13 mouse cellular contexts compared by ENCODE assay signal in the genomic region with DNA sequence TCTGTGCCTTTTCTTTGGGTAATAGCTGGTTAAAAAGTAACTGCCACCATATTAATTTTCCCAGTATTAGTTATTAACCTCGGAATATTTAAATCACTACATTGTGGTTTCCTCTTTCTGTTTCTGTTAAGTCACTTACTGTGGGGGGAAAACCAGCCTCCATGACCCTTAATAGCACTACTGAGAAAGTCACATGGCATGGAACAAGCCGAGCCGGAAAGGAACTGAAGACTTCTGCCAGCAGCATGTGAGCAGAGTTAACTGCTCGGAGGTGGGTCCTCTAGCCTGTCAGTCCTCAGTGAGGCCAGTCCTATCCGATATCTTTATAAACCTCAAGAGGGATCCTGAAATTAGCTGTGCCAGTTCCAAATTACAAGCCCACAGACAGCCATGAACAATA.
A peak's percentile ranks its signal among the peaks of the same experiment; 100 is the strongest.
DNase-seq lines count a peak whose midpoint lies in the region; ATAC-seq and TF ChIP-seq lines count a peak whose summit lies in the region.
"Had no signal": no experiment of that assay in that cellular context is flagged by ENCODE, and none has a peak within 500 bp of the region (broad histone marks: within the 10 kb centered on the region; RNA-seq: fewer than 3 reads in every experiment).

No protein-coding gene starts in this region.

- dilution Hi-C loops in CH12.LX (cut with MboI; ENCODE audit: extremely low pct_ligation_motif_present, extremely low pct_unique_long_range_greater_than_20kb, low sequenced_read_pairs): no loop called here

- ATAC-seq in limb, embryonic 13.5 days (ENCODE audit: low FRiP score, low read depth): peak; percentile 54; the same call in 1 of the 2 replicates
- ATAC-seq in inflammation-experienced regulatory T-cells, adult 6 months: peak; percentile 82
- peak; percentile 57 for ATAC-seq in liver, postnatal 0 days
- ATAC-seq in forebrain, embryonic 16.5 days: no peak
- ATAC-seq: hindbrain, embryonic 16.5 days had no signal

- no peaks in the 10 kb centered on the region for H3K9me3 ChIP-seq in limb, embryonic 13.5 days
- no peaks in the 10 kb centered on the region for H3K9me3 ChIP-seq in limb, embryonic 10.5 days (replicated peaks)
- H3K9me3 ChIP-seq in CH12.LX (replicated peaks; ENCODE audit: low read length): peaks cover 3% of the 10 kb centered on the region
- H3K9me3 ChIP-seq in liver, postnatal 0 days (ENCODE audit: low read length): no peaks in the 10 kb centered on the region
- no peaks in the 10 kb centered on the region for H3K9me3 ChIP-seq in forebrain, embryonic 16.5 days (ENCODE audit: control insufficient read depth, low read length)
- H3K9me3 ChIP-seq: heart, embryonic 13.5 days; midbrain, embryonic 12.5 days had no signal

- peaks cover 8% of the 10 kb centered on the region; the same call in 1 of the 2 replicates for H3K4me1 ChIP-seq in limb, embryonic 13.5 days
- H3K4me1 ChIP-seq in limb, embryonic 10.5 days: no peaks in the 10 kb centered on the region
- H3K4me1 ChIP-seq in CH12.LX (ENCODE audit: control insufficient read depth in 1 of 2, insufficient read depth in 2 of 2): peaks cover 3 to 31% of the 10 kb centered on the region in 2 experiments; a peak in 3 of 4 replicates
- no peaks in the 10 kb centered on the region for H3K4me1 ChIP-seq in liver, postnatal 0 days (ENCODE audit: insufficient read depth)
- no peaks in the 10 kb centered on the region for H3K4me1 ChIP-seq in forebrain, embryonic 16.5 days (replicated peaks; ENCODE audit: control insufficient read depth, insufficient read depth, low read length)
- H3K4me1 ChIP-seq: midbrain, embryonic 12.5 days had no signal

- TF ChIP-seq EP300 in CH12.LX (IDR thresholded peaks at IDR 0.05; ENCODE audit: low read length): peak; percentile 89
- no peak for TF ChIP-seq EP300 in liver, postnatal 0 days (IDR thresholded peaks at IDR 0.05; ENCODE audit: low read depth)

- no peaks in the 10 kb centered on the region for H3K27me3 ChIP-seq in limb, embryonic 13.5 days
- H3K27me3 ChIP-seq in limb, embryonic 10.5 days (ENCODE audit: low read depth, poor library complexity, severe bottlenecking): no peaks in the 10 kb centered on the region
- no peaks in the 10 kb centered on the region for H3K27me3 ChIP-seq in CH12.LX (replicated peaks)
- H3K27me3 ChIP-seq in liver, postnatal 0 days (ENCODE audit: insufficient read depth, low read length): no peaks in the 10 kb centered on the region
- H3K27me3 ChIP-seq in forebrain, embryonic 16.5 days (replicated peaks; ENCODE audit: control insufficient read depth, insufficient read depth, low read length): no peaks in the 10 kb centered on the region
- H3K27me3 ChIP-seq: heart, embryonic 13.5 days; midbrain, embryonic 12.5 days had no signal

- H3K4me2 ChIP-seq in limb, embryonic 13.5 days (replicated peaks): no peak overlapping the region
- H3K4me2 ChIP-seq in CH12.LX (ENCODE audit: insufficient read depth, low read depth, poor library complexity, severe bottlenecking): peak overlapping the region; percentile 70
- H3K4me2 ChIP-seq in liver, postnatal 0 days (ENCODE audit: low read depth, low read length): no peak overlapping the region
- no peak overlapping the region for H3K4me2 ChIP-seq in forebrain, embryonic 16.5 days (ENCODE audit: low read length)
- H3K4me2 ChIP-seq: heart, embryonic 13.5 days; midbrain, embryonic 12.5 days had no signal

- no peak overlapping the region for H3K9ac ChIP-seq in limb, embryonic 13.5 days
- H3K9ac ChIP-seq in CH12.LX (ENCODE audit: insufficient read depth, low read depth): peak overlapping the region; percentile 60; the same call in 1 of the 2 replicates
- H3K9ac ChIP-seq in liver, postnatal 0 days (replicated peaks): no peak overlapping the region
- no peak overlapping the region for H3K9ac ChIP-seq in forebrain, embryonic 16.5 days (replicated peaks; ENCODE audit: low read depth, low read length)
- H3K9ac ChIP-seq: heart, embryonic 13.5 days; midbrain, embryonic 12.5 days had no signal

- H3K79me2 ChIP-seq in CH12.LX (replicated peaks; ENCODE audit: control insufficient read depth, extremely low read depth, insufficient read depth, poor library complexity, severe bottlenecking): no peaks in the 10 kb centered on the region

- 38% methylated on average over 5 of the region's 5 CpGs for WGBS in limb, embryonic 13.5 days
- 85% methylated on average over 5 of the region's 5 CpGs for WGBS in limb, embryonic 10.5 days
- WGBS in liver, postnatal 0 days (ENCODE audit: insufficient replicate concordance): 52% methylated on average over 5 of the region's 5 CpGs
- 83% methylated on average over 5 of the region's 5 CpGs for WGBS in forebrain, embryonic 16.5 days

- in situ Hi-C loops in CH12.LX (cut with MboI; ENCODE audit: low pct_ligation_motif_present, low pct_unique_long_range_greater_than_20kb, low sequenced_read_pairs): no loop called here

- H3K27ac ChIP-seq in limb, embryonic 13.5 days: no peak overlapping the region
- no peak overlapping the region for H3K27ac ChIP-seq in limb, embryonic 10.5 days
- no peak overlapping the region for H3K27ac ChIP-seq in CH12.LX (ENCODE audit: insufficient read depth, low read depth)
- peak overlapping the region; percentile 44; the same call in 1 of the 2 replicates for H3K27ac ChIP-seq in liver, postnatal 0 days (ENCODE audit: low read depth)
- no peak overlapping the region for H3K27ac ChIP-seq in forebrain, embryonic 16.5 days (ENCODE audit: low read length)
- H3K27ac ChIP-seq: heart, embryonic 13.5 days; layer of hippocampus, adult 2 months; midbrain, embryonic 12.5 days had no signal

- no peak for TF ChIP-seq RAD21 in CH12.LX (IDR thresholded peaks at IDR 0.05; ENCODE audit: low read depth, low read length)

- intact Hi-C loops in gastrocnemius, postnatal 36 days (cut with DNase I): loop anchor here (10.0 kb wide), 1 partner anchor 162 kb away; a partner anchor contains a TSS

- TF ChIP-seq CTCF in CH12.LX (conservative IDR thresholded peaks at IDR 0.05 in 1 of 2, IDR thresholded peaks at IDR 0.05 in 1 of 2; ENCODE audit: low read depth in 2 of 2, low read length in 2 of 2): no peak
- no peak for TF ChIP-seq CTCF in liver, postnatal 0 days (IDR thresholded peaks at IDR 0.05; ENCODE audit: low read depth)

- no peaks in the 10 kb centered on the region for H3K36me3 ChIP-seq in limb, embryonic 13.5 days
- no peaks in the 10 kb centered on the region for H3K36me3 ChIP-seq in limb, embryonic 10.5 days
- no peaks in the 10 kb centered on the region for H3K36me3 ChIP-seq in CH12.LX (replicated peaks in 1 of 2; ENCODE audit: control insufficient read depth in 1 of 2, insufficient read depth in 1 of 2, low read length in 1 of 2)
- no peaks in the 10 kb centered on the region for H3K36me3 ChIP-seq in liver, postnatal 0 days (replicated peaks; ENCODE audit: insufficient read depth, low read length)
- H3K36me3 ChIP-seq in forebrain, embryonic 16.5 days (ENCODE audit: control insufficient read depth, insufficient read depth): no peaks in the 10 kb centered on the region
- H3K36me3 ChIP-seq: heart, embryonic 13.5 days; midbrain, embryonic 12.5 days had no signal

- peak; percentile 33; the same call in 1 of the 2 replicates for TF ChIP-seq POLR2A in CH12.LX (IDR thresholded peaks at IDR 0.05; ENCODE audit: low read depth, low read length)

- DNase-seq in limb, embryonic 10.5 days (ENCODE audit: low spot score): no peak
- DNase-seq in CH12.LX (ENCODE audit: extremely low read depth): peak; percentile 92
- DNase-seq in liver, postnatal 0 days: no peak
- no peak for DNase-seq in gastrocnemius, postnatal 36 days
- no peak for DNase-seq in right cerebral cortex, adult 2 months (ENCODE audit: low spot score in 2 of 2)
- DNase-seq: cerebellum, adult 8-10 months had no signal

- no peak overlapping the region for H3K4me3 ChIP-seq in limb, embryonic 13.5 days
- no peak overlapping the region for H3K4me3 ChIP-seq in limb, embryonic 10.5 days
- no peak overlapping the region for H3K4me3 ChIP-seq in CH12.LX (replicated peaks in 1 of 3; ENCODE audit: low read depth in 2 of 3, low read length in 2 of 3, poor library complexity in 1 of 3)
- H3K4me3 ChIP-seq in liver, postnatal 0 days (ENCODE audit: low read depth, low read length): no peak overlapping the region
- H3K4me3 ChIP-seq in forebrain, embryonic 16.5 days (replicated peaks; ENCODE audit: low read length): no peak overlapping the region
- H3K4me3 ChIP-seq: heart, embryonic 13.5 days; layer of hippocampus, adult 2 months; midbrain, embryonic 12.5 days had no signal

TF ChIP-seq in CH12.LX, 34 proteins besides CTCF, POLR2A, EP300 and RAD21 (continues in another document):
- TF ChIP-seq ZNF384 (IDR thresholded peaks at IDR 0.05; ENCODE audit: low read depth, low read length) (no peak), PAX5 (IDR thresholded peaks at IDR 0.05; ENCODE audit: low read length) (no peak), CHD2 (IDR thresholded peaks at IDR 0.05; ENCODE audit: low read length) (peak; percentile 63; the same call in 1 of the 2 replicates), HCFC1 (IDR thresholded peaks at IDR 0.05; ENCODE audit: low read depth, low read length) (no peak; the same call in 1 of the 2 replicates), KAT2A (IDR thresholded peaks at IDR 0.05; ENCODE audit: insufficient replicate concordance, low read length) (no peak), CHD1 (IDR thresholded peaks at IDR 0.05; ENCODE audit: low read depth, low read length) (no peak), JUND (conservative IDR thresholded peaks at IDR 0.05; ENCODE audit: low read depth, low read length) (no peak), SIN3A (IDR thresholded peaks at IDR 0.05; ENCODE audit: low read length) (peak; percentile 66; the same call in 1 of the 2 replicates), SMC3 (IDR thresholded peaks at IDR 0.05; ENCODE audit: low read depth, low read length) (no peak), RCOR1 (conservative IDR thresholded peaks at IDR 0.05; ENCODE audit: low read depth, low read length) (no peak), USF2 (conservative IDR thresholded peaks at IDR 0.05; ENCODE audit: low read depth, low read length) (peak; percentile 70), NELFE (IDR thresholded peaks at IDR 0.05; ENCODE audit: low read depth, low read length) (no peak), MXI1 (IDR thresholded peaks at IDR 0.05; ENCODE audit: low read depth, low read length) (peak; percentile 63; the same call in 1 of the 2 replicates), GABPA (IDR thresholded peaks at IDR 0.05; ENCODE audit: insufficient replicate concordance, low read depth, low read length) (no peak), MEF2A (IDR thresholded peaks at IDR 0.05; ENCODE audit: borderline replicate concordance, low read depth, low read length) (peak; percentile 92; the same call in 1 of the 2 replicates), MAFK (IDR thresholded peaks at IDR 0.05; ENCODE audit: insufficient replicate concordance, low read length) (0 out of 2 replicates have a peak, but pooled peaks have one; percentile 48), BHLHE40 (IDR thresholded peaks at IDR 0.05; ENCODE audit: low read depth, low read length) (peak; percentile 88), E2F4 (IDR thresholded peaks at IDR 0.05; ENCODE audit: insufficient replicate concordance, low read depth, low read length) (no peak), ZC3H11A (IDR thresholded peaks at IDR 0.05; ENCODE audit: low read depth, low read length) (no peak), IRF4 (IDR thresholded peaks at IDR 0.05; ENCODE audit: low read depth, low read length) (peak; percentile 88)
